Mouse (Mus musculus) layer of hippocampus, adult 18-20 months (tissue): ENCODE measurements around the gene Gprc5d. TPM values are rescaled to one million over a fixed set of nuclear protein-coding genes. Genes with fewer than 3 reads are reported as not detected.

ENCODE experiments used
- DNase-seq, 2 experiments: peaks; one replicate each; pipeline ENCODE4 v3.0.0; 2022; ENCODE audit warnings: low spot score in 2 of 2
- total RNA-seq, 2 experiments: library from RNA; stranded (reverse); gene quantifications; 2 replicates each; pipeline ENCODE4 v1.2.3; 2021

The Gprc5d gene
- total RNA-seq, 2 experiments from 2014 or later: 0.25 TPM; not detected in 1

DNA sequence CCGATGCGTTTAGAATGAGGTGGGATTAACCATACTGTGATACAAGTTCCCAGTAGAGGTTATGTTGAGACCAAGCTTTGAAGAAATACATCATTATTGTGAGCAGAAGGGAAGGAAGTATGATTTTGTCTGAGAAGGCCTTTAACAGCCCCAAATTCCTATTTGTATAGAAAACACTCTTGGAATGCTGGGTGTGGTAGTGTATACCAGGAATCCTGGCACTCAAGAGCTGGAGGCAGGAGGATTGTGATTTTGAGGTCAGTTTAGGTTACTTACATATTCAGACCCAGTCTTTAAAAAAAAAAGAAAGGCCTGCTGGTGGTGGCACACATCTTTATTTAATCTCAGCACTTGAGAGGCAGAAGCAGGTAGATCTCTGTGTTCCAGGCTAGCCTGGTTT lies 47.7 kb downstream of the Gprc5d start:
- no peak for DNase-seq

DNA sequence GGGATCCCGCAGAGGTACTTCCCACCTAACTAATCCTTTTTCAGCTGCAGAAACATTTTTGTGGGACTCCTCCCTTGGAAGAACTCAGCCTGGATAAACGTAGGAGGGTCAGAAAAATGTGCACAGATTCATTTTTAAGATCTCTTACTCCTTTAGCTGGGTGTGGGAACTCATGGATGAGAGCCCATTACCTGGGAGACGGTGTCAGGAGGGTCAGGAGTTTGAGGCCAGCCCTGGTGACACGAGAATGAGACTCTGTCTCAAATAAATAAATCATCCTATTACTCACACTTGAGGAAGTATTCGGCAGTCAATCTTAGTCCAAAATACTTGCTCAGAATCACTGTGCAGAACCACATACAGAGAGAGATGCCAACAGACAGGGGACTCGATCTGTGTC lies 48.2 kb downstream of the Gprc5d start:
- DNase-seq: no peak

DNA sequence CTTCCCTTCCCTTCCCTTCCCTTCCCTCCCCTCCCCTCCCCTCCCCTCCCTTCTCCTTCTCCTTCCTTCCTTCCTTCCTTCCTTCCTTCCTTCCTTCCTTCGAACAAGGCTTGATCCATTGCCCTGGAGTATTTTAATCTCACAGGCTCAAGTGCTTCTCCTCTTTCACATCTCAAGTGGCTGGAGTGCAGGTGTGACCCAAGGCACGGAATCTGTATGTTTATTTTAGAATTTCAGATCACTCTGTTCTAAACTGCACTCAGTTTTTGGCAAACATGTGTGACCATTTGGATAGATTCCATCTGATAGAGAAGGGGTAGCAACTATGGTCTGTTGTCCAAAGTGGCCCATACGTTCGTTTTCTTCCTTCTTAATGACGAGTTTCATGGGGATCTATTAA lies 49.9 kb downstream of the Gprc5d start:
- no peak for DNase-seq

DNA sequence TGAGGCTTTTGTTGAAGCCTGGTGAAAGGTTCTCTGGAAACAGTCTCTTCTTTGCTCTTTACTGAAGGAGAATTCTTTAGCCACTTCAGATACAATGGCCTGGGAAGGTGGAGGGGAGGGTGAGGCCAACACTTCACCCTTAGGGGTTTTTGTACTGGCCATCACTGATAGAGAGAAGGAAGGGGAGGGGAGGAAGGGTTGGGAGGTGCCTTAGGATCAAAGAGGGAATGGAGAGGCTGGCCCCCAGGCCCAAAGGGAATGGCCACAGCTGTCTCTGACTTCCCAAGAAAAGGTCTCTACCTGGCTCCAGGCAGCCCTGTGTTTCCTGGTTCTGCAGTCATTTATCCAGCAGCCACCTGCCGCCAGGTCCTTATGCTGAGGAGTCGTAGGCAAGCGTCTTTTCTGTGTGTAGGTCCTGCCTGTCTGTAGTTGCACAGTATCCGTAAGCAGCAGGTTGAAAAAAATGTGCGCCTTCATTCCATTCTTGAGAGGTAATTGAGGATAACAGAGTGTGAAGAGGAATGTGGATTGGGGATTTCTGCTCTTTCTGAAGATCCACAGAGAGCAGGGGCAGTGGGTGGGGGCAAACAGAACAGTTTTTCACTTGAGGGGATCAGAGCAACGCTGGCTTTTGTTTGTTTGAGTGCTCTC lies 51.2 kb downstream of the Gprc5d start:
- DNase-seq: no peak

DNA sequence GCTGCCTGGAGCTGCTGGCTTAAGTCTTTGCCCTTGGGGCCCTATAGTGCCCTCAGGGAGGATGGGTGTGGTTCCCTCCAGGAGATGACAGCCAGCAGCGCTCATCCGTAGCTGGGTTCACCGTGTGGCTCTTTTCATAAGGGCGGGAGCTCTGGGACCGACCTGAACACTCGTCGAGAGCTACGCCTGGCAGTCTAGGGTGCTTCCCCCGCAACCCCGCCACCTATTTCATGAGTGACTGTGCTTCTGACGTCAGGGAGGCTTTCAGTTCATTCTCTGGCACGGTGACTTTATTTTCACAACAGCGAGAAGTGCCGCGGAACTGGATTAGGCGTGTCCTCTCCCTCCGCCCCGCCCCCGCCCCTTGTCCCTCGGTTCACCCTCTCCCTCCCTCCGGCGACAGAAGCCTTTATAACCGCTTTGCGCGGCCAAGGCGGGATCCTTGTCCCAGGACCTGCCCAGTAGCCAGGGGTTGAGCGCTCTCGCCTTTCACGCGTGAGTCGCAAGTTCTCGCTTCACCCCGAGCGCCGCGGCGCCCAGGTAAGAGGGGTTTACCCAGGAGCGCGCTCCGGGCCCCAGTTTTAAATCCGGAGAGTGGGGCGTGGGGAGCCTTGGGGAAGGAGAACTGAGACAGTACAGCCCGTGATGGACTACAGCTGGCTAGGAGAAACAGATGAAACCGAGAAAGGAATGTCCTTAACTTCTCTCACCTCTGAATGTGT lies 52.7 kb downstream of the Gprc5d start, which contains the start of gene Gprc5a:
Gene Gprc5a, plus strand, starts transcription at position 416 of the 722 bp plus-strand sequence.
- no peak for DNase-seq

DNA sequence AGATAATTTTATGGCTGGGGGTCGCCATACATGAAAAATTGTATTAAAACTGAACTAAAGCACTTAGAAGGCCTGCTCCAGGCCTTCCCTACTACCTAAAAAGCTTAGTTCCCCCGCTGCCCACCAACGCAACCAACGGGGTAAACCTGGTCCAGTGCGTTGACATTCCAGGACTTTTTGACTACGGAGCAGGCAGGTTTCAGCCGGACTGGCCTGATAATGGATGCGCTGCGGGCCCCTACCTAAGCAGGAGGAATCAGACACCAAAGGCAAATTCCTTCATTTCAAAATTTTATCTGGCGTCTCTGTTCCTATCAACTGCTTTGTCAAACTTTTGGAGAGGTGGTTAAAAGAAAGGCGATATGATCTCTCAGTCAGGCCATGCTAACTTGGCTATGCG lies 53.5 kb downstream of the Gprc5d start:
- DNase-seq: no peak

DNA sequence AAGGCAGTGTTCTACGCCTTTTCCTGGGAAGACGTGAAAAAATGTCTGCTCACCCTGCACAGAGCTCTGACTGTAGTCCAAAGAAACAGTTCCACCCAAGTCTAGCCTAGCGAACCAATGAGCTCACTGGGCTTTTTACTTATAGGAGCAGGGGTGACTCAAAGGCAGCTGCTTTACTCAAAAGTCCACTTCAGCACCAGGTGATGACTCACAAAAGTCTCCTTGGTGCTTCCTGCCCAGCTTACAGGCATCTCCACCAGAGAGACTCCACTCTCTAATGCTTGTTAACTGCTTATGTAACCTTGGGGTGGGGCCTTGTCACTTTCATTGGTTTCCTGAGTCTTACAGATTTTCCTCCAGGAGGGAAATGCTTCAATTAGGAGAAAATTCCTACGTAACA lies 57.4 kb downstream of the Gprc5d start:
- DNase-seq: no peak

Other genes starting within 250 kb of the Gprc5d start
- gene Gpr19, start 219.7 kb downstream of the Gprc5d start, total RNA-seq: 10 to 100 TPM; 26.2 to 28.1 TPM
- 10 to 100 TPM; 46.0 to 48.2 TPM for gene Cdkn1b, start 197.9 kb downstream of the Gprc5d start, total RNA-seq
- 1 to 10 TPM; 3.4 to 3.7 TPM for gene Apold1, start 136.6 kb downstream of the Gprc5d start, total RNA-seq
- gene Ddx47, start 106.7 kb downstream of the Gprc5d start, total RNA-seq: 10 to 100 TPM; 52.1 to 59.5 TPM
- gene Gprc5a, start 52.6 kb downstream of the Gprc5d start, total RNA-seq: under 1 TPM; 0.25 to 0.30 TPM
- 100 to 1,000 TPM; 169 to 171 TPM for gene Fam234b, start 79.7 kb upstream of the Gprc5d start, total RNA-seq
- 10 to 100 TPM; 84.3 to 93.4 TPM for gene Hebp1, start 79.7 kb upstream of the Gprc5d start, total RNA-seq
- not detected for gene Gsg1, start 136.1 kb upstream of the Gprc5d start, total RNA-seq
- gene Pbp2, start 192.1 kb upstream of the Gprc5d start, total RNA-seq: not detected
- 1 to 10 TPM; 2.8 to 3.0 TPM for gene Emp1, start 244.3 kb upstream of the Gprc5d start, total RNA-seq